Mouse (Mus musculus) ES-E14 (cell line): ENCODE data around the gene Vrk3.

ENCODE experiments used
- HCFC1 ChIP-seq: IDR thresholded peaks from 2 replicates; pipeline ENCODE4 v1.6.1; 2012; ENCODE audit warnings: low read length, inconsistent platforms, borderline replicate concordance; ENCODE audit not compliant: insufficient read depth
- MAFK ChIP-seq: IDR thresholded peaks from 2 replicates; pipeline ENCODE4 v1.6.1; 2014; ENCODE audit warnings: mild to moderate bottlenecking, low read depth, low read length, inconsistent platforms; ENCODE audit not compliant: insufficient read depth
- ZC3H11A ChIP-seq: IDR thresholded peaks from 2 replicates; pipeline ENCODE4 v1.6.1; 2012; ENCODE audit warnings: low read depth, mild to moderate bottlenecking, inconsistent platforms, low read length, borderline replicate concordance

- TF ChIP-seq MAFK (no peak), HCFC1 (no peak), ZC3H11A (no peak)
Measured at GRCm38 (mm10) chr7:44817441-44817840, 69.2 kb downstream of the Vrk3 start.
